Mouse (Mus musculus): Measurements from ENCODE around the gene Acp4. TPM values are rescaled to one million over a fixed set of nuclear protein-coding genes. Genes with fewer than 3 reads are reported as not detected.

The Acp4 gene
- polyA plus RNA-seq, 1 experiment: 0.16 TPM

- Histone ChIP-seq H3K36me3 (ENCODE audit: control insufficient read depth, insufficient read depth, low read length) (no peaks in the 10 kb centered on the region), H3K27ac (ENCODE audit: control insufficient read depth, insufficient read depth, low read length) (no peak overlapping the region), H3K4me1 (replicated peaks; ENCODE audit: control insufficient read depth, insufficient read depth, low read length) (no peaks in the 10 kb centered on the region), H3K27me3 (ENCODE audit: control insufficient read depth, insufficient read depth, low read length) (no peaks in the 10 kb centered on the region), H3K4me3 (ENCODE audit: control insufficient read depth, insufficient read depth, low read length) (no peak overlapping the region)
- TF ChIP-seq CTCF (IDR thresholded peaks at IDR 0.05; ENCODE audit: borderline replicate concordance, control insufficient read depth, extremely low read depth, insufficient read depth, low read length, poor library complexity) (no peak), POLR2A (IDR thresholded peaks at IDR 0.05; ENCODE audit: control insufficient read depth, extremely low read depth, insufficient read depth, low read length, poor library complexity) (no peak)
- WGBS: 22% methylated on average over 1 of the region's 1 CpGs
- DNase-seq: no peak
Observed at GRCm38 (mm10) chr7:44280959-44281358, 23.8 kb upstream of the Acp4 start.

GRCm38 (mm10) chr7:44277250-44277622 lies 20.1 kb upstream of the Acp4 start:
- no peak for TF ChIP-seq POLR2A (IDR thresholded peaks at IDR 0.05; ENCODE audit: control insufficient read depth, extremely low read depth, insufficient read depth, low read length, poor library complexity)
- TF ChIP-seq CTCF (IDR thresholded peaks at IDR 0.05; ENCODE audit: borderline replicate concordance, control insufficient read depth, extremely low read depth, insufficient read depth, low read length, poor library complexity): no peak
- no peak overlapping the region for H3K4me3 ChIP-seq (ENCODE audit: control insufficient read depth, insufficient read depth, low read length)
- 52% methylated on average over 2 of the region's 2 CpGs for WGBS
- no peaks in the 10 kb centered on the region for H3K27me3 ChIP-seq (ENCODE audit: control insufficient read depth, insufficient read depth, low read length)
- H3K27ac ChIP-seq (ENCODE audit: control insufficient read depth, insufficient read depth, low read length): no peak overlapping the region
- no peaks in the 10 kb centered on the region for H3K36me3 ChIP-seq (ENCODE audit: control insufficient read depth, insufficient read depth, low read length)
- DNase-seq: peak; percentile 25
- no peaks in the 10 kb centered on the region for H3K4me1 ChIP-seq (replicated peaks; ENCODE audit: control insufficient read depth, insufficient read depth, low read length)

GRCm38 (mm10) chr7:44276461-44277249 lies 19.5 kb upstream of the Acp4 start:
- TF ChIP-seq POLR2A (IDR thresholded peaks at IDR 0.05; ENCODE audit: control insufficient read depth, extremely low read depth, insufficient read depth, low read length, poor library complexity) (no peak), CTCF (IDR thresholded peaks at IDR 0.05; ENCODE audit: borderline replicate concordance, control insufficient read depth, extremely low read depth, insufficient read depth, low read length, poor library complexity) (no peak)
- Histone ChIP-seq H3K36me3 (ENCODE audit: control insufficient read depth, insufficient read depth, low read length) (no peaks in the 10 kb centered on the region), H3K4me1 (replicated peaks; ENCODE audit: control insufficient read depth, insufficient read depth, low read length) (no peaks in the 10 kb centered on the region), H3K4me3 (ENCODE audit: control insufficient read depth, insufficient read depth, low read length) (no peak overlapping the region), H3K27ac (ENCODE audit: control insufficient read depth, insufficient read depth, low read length) (no peak overlapping the region), H3K27me3 (ENCODE audit: control insufficient read depth, insufficient read depth, low read length) (no peaks in the 10 kb centered on the region)
- DNase-seq: no peak
- 86% methylated on average over 10 of the region's 10 CpGs for WGBS

- Histone ChIP-seq H3K36me3 (ENCODE audit: control insufficient read depth, insufficient read depth, low read length) (no peaks in the 10 kb centered on the region), H3K27me3 (ENCODE audit: control insufficient read depth, insufficient read depth, low read length) (no peaks in the 10 kb centered on the region), H3K27ac (ENCODE audit: control insufficient read depth, insufficient read depth, low read length) (no peak overlapping the region), H3K4me1 (replicated peaks; ENCODE audit: control insufficient read depth, insufficient read depth, low read length) (no peaks in the 10 kb centered on the region), H3K4me3 (ENCODE audit: control insufficient read depth, insufficient read depth, low read length) (no peak overlapping the region)
- DNase-seq: no peak
- TF ChIP-seq POLR2A (IDR thresholded peaks at IDR 0.05; ENCODE audit: control insufficient read depth, extremely low read depth, insufficient read depth, low read length, poor library complexity) (no peak), CTCF (IDR thresholded peaks at IDR 0.05; ENCODE audit: borderline replicate concordance, control insufficient read depth, extremely low read depth, insufficient read depth, low read length, poor library complexity) (no peak)
- WGBS: 80% methylated on average over 3 of the region's 3 CpGs
Observed at GRCm38 (mm10) chr7:44275546-44275945, 18.4 kb upstream of the Acp4 start.

GRCm38 (mm10) chr7:44274096-44274495 lies 16.9 kb upstream of the Acp4 start:
- 79% methylated on average over 11 of the region's 11 CpGs for WGBS
- TF ChIP-seq CTCF (IDR thresholded peaks at IDR 0.05; ENCODE audit: borderline replicate concordance, control insufficient read depth, extremely low read depth, insufficient read depth, low read length, poor library complexity): no peak
- TF ChIP-seq POLR2A (IDR thresholded peaks at IDR 0.05; ENCODE audit: control insufficient read depth, extremely low read depth, insufficient read depth, low read length, poor library complexity): no peak
- H3K27ac ChIP-seq (ENCODE audit: control insufficient read depth, insufficient read depth, low read length): no peak overlapping the region
- no peaks in the 10 kb centered on the region for H3K27me3 ChIP-seq (ENCODE audit: control insufficient read depth, insufficient read depth, low read length)
- no peak for DNase-seq
- H3K4me1 ChIP-seq (replicated peaks; ENCODE audit: control insufficient read depth, insufficient read depth, low read length): no peaks in the 10 kb centered on the region
- no peak overlapping the region for H3K4me3 ChIP-seq (ENCODE audit: control insufficient read depth, insufficient read depth, low read length)
- H3K36me3 ChIP-seq (ENCODE audit: control insufficient read depth, insufficient read depth, low read length): no peaks in the 10 kb centered on the region

- 88% methylated on average over 7 of the region's 7 CpGs for WGBS
Observed at GRCm38 (mm10) chr7:44273446-44273845, 16.3 kb upstream of the Acp4 start.

More at GRCm38 (mm10) chr7:44273446-44273845, 16.3 kb upstream of the Acp4 start:
- DNase-seq: no peak
- no peak overlapping the region for H3K27ac ChIP-seq (ENCODE audit: control insufficient read depth, insufficient read depth, low read length)
- TF ChIP-seq POLR2A (IDR thresholded peaks at IDR 0.05; ENCODE audit: control insufficient read depth, extremely low read depth, insufficient read depth, low read length, poor library complexity): no peak
- no peak for TF ChIP-seq CTCF (IDR thresholded peaks at IDR 0.05; ENCODE audit: borderline replicate concordance, control insufficient read depth, extremely low read depth, insufficient read depth, low read length, poor library complexity)
- no peaks in the 10 kb centered on the region for H3K36me3 ChIP-seq (ENCODE audit: control insufficient read depth, insufficient read depth, low read length)
- no peaks in the 10 kb centered on the region for H3K27me3 ChIP-seq (ENCODE audit: control insufficient read depth, insufficient read depth, low read length)
- H3K4me1 ChIP-seq (replicated peaks; ENCODE audit: control insufficient read depth, insufficient read depth, low read length): no peaks in the 10 kb centered on the region
- H3K4me3 ChIP-seq (ENCODE audit: control insufficient read depth, insufficient read depth, low read length): no peak overlapping the region

All from thymus, adult 2 months (tissue).